Mouse (Mus musculus): ENCODE measurements around the gene Erbb4. TPM values are rescaled to one million over a fixed set of nuclear protein-coding genes. Genes with fewer than 3 reads are reported as not detected.

The Erbb4 gene
- total RNA-seq, 1 experiment from 2014 or later: not detected

DNA sequence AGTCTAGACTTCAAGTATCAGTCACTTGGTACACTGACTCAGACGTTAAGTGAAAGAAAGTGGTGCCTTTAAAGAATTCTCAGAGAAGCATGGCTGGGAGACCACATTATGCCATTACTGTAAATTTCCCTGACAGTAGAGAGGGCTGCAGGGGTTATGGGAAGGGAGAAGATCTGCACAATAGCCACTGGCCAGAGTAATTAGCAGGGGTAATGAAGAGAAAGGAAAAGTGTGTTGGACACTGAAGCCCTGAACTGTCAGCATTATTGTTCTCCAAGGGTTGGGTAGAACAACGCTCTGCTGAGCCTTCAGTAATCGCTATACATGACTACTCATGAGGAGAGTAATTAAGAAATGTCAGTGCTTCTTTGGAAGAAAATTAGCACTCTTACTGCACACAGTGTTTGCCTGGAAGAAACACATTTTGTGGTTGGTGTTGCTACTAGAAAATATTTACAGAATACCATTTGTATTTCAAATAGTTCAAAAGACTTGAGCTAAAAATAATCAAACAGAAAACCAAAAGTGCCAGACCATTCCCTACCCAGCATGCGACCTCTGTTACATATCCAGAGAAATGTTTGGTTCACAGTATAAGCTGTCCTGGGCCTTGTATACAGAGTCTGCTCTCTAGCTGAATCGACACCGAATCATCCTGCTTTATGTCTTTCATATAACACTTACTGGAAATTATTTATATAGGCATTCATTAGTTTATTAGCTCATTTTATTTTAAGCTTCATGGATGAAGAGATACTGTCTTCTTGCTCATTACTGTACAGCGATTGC is 965.1 kb downstream of the Erbb4 start:
- no peak for ATAC-seq (replicated peaks; ENCODE audit: low read depth, poor library complexity, severe bottlenecking)

DNA sequence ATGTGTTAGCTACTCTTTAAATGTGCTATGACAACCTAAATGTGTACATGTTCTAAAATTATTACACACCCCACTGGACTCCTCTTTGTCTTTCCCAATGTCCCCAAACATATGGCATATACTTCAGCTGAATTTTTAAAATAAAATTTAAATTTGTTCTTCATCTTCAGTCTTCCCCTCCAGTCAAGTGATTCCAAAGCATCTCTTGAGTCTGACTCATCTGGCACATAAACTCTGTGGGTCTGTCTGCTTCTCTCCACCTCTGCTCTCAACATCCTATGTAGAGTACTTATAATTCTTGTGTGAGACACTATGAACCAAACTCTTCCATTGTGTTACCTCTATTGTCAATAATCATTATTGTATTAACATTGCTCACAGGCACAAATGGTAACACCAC is 972.9 kb downstream of the Erbb4 start:
- no peak for ATAC-seq (replicated peaks; ENCODE audit: low read depth, poor library complexity, severe bottlenecking)

DNA sequence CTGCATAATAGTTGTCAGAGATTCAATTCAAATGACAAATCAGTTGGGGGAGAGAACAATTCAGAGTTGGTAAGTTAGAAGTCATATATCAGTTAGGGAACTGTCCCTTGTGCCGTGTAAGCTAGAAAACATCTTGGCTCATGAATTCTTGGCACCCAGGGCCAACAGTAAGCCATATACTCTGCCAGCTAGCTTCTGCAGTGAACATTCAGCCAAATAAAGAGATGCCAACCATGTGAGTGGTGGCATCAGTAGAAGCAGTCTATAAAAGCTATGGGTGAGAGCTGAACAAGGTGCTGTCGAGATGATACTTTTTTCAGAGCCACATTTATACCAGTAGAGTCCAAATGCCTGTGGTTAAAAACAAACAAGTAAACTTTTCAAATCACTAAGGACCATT is 973.4 kb downstream of the Erbb4 start:
- ATAC-seq (replicated peaks; ENCODE audit: low read depth, poor library complexity, severe bottlenecking): no peak

DNA sequence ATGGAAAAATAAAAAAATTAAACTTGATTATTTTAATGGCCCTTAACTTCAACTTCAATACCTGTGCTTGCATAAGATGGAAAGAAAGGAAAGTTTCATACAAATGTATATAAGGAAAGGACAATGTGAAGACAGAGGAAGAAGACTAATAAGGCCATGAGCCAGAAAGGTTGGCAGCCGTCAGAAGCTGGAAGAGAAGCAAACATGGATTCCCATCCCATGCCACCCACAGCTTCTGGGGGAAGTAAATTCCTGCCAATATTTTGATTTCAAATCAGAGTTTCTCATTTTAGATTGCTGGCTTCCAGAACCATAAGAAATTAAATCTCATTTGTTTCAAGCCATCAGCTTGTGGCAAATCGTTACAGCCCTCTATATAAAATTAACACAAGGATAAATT is 984.3 kb downstream of the Erbb4 start:
- no peak for ATAC-seq (replicated peaks; ENCODE audit: low read depth, poor library complexity, severe bottlenecking)

DNA sequence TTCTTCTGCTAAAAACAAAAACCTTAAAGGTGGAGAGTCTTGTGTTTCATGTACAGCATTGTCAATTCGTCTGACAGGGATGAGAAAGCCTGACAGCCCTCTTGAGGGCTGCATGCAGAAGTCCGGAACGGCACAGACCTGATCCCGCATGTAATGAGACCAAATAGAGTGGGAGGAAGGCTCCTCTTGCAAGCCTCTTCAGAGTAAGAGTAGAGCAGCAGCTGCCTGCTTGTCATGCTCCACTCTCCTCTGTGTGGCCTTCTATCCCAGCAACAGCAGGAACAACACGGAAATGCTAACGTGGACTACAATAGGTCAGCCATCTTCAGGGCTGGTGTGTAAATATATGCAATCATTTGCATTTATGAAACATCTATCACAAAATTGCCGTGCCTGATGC is 987.5 kb downstream of the Erbb4 start:
- no peak for ATAC-seq (replicated peaks; ENCODE audit: low read depth, poor library complexity, severe bottlenecking)

DNA sequence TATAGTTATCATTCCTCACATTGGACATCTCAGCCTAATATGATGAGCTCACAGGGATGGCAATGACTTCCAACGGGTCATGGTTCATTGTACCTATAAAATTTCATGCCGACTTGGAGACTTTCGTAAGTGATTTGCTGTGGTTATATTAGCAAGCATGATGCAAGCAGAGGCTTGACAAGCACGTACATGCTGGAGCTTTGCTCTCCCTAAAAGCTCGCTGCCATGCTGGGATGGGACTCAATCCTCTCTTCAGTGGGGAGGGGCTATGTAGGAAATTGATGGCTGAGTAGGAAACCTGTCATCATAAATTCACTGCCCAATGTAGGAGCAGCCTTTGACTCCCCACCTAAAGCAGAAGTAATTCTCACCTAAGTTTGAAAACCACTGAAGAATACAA is 992.1 kb downstream of the Erbb4 start:
- ATAC-seq (replicated peaks; ENCODE audit: low read depth, poor library complexity, severe bottlenecking): no peak

DNA sequence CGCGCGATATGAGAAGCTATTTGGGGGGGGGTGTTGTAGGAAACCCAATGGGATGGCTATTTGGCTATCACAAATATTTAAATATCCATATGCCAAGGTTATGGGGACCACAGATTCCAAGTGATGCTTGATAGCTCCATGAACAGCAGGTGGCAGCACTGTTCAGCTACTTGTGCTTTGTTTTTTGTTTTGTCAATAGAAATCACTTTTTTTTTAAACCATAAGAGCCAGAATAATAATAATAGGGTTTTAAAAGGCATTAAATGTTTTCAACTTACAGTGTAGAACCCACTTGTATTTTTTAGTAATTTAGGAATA is 1001.4 kb downstream of the Erbb4 start:
- ATAC-seq (replicated peaks; ENCODE audit: low read depth, poor library complexity, severe bottlenecking): no peak

DNA sequence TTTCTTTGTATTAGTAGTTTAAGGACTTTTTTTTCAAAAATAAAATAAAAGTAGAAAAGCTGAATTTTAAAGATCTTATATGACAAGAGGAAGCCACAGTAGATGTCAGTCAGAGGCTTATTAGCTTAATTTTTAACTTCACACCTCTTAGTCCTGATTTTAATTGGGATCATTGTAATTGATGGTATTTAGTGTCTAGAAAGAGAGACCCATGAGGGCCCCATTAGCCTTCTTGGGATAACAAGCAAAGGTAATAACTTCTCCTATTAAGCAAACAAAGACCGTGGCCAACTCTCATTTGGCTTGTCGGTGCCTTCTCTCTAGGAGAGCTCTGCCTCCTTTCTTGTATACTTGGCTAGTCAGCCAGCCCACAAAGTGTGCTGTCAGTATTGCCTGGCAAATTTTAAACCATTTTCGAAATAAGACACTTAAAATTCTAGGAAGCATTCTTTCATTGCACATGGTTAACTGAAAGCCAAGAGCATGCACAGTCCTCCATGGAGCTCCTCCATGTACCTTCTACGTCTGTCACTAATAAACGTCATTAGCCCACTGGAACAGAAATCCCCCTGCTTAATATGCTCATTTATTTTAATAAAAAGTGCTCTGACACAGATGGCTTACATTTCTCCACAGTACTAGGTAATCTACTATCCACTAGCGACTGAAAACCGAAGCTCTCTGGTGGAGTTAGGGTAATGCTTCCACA is 1001.9 kb downstream of the Erbb4 start:
- ATAC-seq (replicated peaks; ENCODE audit: low read depth, poor library complexity, severe bottlenecking): no peak

DNA sequence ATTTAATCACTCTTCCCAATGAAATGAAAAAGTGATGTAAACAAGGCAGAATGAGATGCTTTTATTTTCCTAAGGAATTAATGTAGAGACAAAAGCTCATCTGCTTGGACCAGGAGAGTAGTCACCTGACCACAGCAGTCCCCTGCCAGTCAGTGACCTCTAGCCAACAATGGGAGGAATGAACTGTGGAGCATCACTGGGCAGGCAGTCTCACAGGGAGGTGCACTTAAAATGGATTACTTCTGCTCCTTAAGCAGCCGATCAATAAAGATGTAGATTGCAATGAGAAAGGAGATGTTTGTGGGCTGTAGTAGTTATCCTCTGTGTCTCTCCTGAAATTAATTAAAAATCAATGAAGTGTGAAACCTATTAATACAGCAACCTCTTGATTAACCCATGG is 1018.2 kb downstream of the Erbb4 start:
- no peak for ATAC-seq (replicated peaks; ENCODE audit: low read depth, poor library complexity, severe bottlenecking)

DNA sequence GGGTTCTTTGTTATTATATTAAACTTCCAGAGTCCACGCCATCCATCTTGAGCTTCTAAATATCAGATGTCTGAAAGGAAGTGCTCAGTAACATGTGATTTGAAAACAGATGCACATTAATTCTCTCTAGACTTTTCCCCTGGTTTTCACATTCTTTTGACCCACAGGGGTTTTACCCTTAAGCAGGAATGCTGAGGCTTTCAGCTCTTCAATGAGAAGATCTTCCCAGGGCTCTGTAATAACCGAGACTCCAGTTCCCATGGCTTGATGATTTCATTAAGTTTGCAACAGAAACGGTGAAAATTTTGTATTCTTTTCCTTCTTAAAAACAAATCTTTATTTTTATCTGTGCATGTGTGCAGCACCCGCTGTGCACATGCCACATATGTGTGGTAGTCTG is 1051.4 kb downstream of the Erbb4 start:
- ATAC-seq (replicated peaks; ENCODE audit: low read depth, poor library complexity, severe bottlenecking): no peak

DNA sequence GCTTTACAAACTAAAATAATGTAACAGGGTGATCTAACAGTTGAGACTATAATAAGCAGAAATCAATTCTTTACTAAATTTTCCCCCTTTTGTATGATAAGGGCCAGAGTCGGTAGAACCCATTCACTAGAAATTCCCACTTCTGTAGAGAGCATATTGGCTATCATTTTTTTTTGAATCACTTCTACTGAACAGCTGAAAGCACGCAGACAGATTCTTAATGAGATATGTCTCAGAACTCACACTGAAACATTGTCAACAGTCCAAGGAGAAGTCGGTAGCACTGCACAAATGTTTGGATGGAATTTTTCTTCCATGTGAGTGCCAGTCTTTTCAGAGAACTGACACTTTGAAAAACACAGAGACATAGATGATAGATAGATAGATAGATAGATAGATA is 1053.1 kb downstream of the Erbb4 start:
- no peak for ATAC-seq (replicated peaks; ENCODE audit: low read depth, poor library complexity, severe bottlenecking)

DNA sequence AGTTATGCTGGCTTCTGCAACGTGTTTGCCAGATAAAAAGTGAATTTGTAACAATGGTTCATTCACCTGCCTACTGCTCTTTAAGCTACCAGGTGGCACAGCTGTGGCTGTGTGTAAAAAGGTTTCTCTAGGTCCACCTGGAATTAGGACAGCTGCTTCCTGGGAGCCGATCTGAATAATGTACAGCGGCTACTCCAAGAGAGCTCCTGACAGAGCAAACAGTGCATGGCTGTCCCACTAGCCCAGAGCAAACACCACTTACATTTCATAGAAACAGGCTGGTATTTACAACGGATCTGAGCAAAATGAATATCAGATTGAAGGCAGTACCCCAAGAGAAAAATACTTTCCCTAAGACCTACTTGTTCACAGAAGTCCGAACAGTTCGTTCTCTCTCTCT is 1058.0 kb downstream of the Erbb4 start:
- ATAC-seq (replicated peaks; ENCODE audit: low read depth, poor library complexity, severe bottlenecking): no peak

DNA sequence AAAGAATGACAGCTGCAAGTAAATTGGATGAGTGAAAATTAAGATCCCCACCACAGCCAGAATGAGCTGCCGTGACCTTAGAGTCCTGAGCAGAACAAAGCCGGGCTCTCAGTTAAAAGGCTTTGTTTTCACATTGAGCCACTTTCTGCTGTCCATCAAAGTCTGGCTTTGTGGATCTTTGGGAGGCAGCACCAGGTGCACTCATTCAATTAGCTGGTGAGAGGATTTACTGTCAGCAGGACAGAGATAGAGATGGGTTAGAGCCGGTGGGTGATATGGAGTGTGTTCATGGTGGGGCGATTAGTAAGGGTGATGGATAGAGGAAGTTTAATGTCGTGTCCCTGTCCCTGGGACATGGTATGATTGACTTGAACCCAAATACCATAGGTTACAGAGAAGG is 1060.7 kb downstream of the Erbb4 start:
- no peak for ATAC-seq (replicated peaks; ENCODE audit: low read depth, poor library complexity, severe bottlenecking)

DNA sequence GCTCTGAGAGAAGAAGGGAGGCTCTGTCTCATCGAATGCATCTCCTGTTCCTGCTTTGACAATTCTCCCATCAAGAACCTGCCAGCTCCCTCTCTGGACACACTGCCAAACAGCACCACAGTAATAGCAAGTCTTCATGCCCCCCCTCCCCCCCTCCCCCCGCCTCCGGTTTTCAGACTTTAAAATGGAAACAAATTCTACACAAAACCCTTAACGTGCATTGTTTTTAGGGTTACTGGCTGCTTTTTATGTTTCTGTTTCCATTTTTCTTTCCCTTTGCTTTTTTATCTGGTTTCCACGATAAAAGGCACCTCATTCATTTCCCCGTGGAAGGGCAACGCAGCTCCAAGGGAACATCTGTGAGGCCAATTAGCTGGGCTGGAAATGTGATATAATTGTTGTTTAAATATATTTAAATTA is 1061.3 kb downstream of the Erbb4 start:
- no peak for ATAC-seq (replicated peaks; ENCODE audit: low read depth, poor library complexity, severe bottlenecking)

DNA sequence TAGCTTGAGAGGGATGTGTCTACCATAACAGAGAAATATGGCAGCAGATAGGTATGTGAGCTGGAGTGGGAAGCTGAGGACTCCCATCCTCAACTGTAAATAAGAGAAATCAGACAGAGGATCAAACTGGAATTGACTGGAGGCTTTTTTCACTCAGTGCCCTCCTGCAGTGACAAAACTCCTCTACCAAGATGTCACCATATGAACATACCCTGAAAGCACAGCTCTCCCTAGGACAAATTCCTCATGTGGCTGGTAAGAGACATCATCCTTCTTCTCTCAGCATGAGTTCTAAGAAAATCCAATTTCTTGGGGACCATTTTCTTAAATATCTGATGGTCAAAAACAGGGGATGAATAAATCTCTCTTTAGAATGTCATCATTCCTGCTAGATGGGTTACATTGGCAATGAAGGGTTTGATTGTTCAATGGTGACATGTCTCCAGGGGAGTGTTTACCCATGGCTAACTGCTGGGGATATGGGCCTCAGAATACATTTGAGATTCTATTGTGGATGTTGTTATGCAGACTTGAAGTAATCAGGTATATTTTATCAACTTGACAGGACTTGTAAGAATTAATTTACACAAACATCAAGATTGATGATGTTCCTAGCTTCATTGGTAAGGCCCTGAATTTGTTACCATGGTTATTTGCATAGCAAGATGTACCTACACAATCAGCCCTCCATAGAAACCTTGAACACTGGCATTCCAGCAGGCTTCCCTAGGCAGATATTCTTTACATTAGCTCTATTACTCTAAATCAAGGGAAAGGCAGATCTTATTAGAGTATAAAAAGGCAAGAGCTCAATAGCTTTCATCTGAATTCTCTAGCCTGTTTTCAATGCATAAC is 1083.5 kb downstream of the Erbb4 start:
- ATAC-seq (replicated peaks; ENCODE audit: low read depth, poor library complexity, severe bottlenecking): no peak

DNA sequence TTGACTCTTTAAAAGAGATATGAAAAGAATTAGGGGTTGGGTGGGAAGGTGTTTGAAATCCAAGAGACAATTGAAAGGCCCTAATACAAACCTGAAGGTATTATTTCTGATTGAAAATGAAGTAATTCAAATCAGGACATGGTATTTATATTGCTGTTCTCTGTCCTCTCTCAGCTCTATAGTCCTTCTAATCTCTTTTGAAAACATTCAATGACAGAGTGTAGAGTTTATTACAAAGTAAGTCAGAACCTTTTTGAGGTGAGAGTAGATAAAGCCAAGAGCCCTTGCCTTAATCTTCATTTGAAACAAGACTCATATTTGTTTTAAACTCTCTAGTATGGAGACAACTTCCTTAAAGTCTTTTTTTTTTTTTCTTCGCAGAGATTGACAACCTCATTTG is 1087.8 kb downstream of the Erbb4 start:
- no peak for ATAC-seq (replicated peaks; ENCODE audit: low read depth, poor library complexity, severe bottlenecking)

DNA sequence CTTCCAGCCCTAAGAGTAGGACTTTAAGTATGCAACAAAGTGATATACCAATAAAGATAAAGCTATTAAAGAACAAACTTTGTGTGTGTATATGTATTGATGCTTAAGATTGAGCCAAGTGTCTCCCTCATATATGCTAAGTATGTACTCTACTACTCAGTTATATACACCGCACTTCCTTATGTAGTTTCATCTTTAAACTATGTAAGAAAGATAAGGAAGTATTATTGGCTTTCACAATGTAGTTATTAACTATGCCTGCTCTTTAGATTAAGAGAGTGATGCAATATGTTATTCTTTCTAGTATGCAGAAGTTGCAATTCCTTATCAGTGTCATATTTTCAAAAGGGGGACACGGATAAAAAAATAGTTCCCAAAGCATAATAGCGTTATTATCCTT is 1088.2 kb downstream of the Erbb4 start:
- ATAC-seq (replicated peaks; ENCODE audit: low read depth, poor library complexity, severe bottlenecking): no peak
